Mouse (Mus musculus): ENCODE measurements around the gene Tmem30a.

DNA sequence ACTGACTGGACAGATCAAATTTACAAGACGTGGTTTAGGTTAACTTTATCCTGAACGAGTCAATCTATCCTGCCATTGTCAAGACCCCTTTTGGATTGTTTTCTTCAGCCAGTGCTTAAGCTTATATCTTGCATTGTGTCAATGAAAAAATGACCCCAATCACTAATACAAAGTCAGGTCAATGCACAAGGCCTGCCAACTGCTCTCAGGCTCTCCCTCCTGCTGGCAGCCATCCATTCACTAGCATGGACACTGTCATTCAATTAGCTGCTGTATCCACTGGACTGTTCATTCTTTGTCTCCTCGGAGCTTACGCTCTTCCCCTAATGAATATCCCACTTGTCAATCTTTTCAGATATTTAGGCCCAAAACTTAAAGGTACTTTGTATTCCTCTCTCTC is 30.1 kb upstream of the Tmem30a start:
- TF ChIP-seq CTCF (IDR thresholded peaks at IDR 0.05; ENCODE audit: low read depth, low read length) (no peak), POLR2A (IDR thresholded peaks at IDR 0.05; ENCODE audit: borderline replicate concordance, low read depth, low read length) (no peak)
